Mouse (Mus musculus) thymus, postnatal 0 days (tissue): ENCODE results near the gene Higd2a. TPM values are rescaled to one million over a fixed set of nuclear protein-coding genes. Genes with fewer than 3 reads are reported as not detected.

Experiments
- DNase-seq: peaks from one replicate; pipeline ENCODE4 v3.0.0-alpha.2; 2015; ENCODE audit warnings: low spot score
- microRNA-seq: library from miRNA; unstranded; fragments of <30 nt; microRNA quantifications from one replicate; pipeline ENCODE4, GENCODE M21; 2016; ENCODE audit warnings: borderline number of aligned reads
- polyA plus RNA-seq: library from polyadenylated mRNA; unstranded; fragments of >200 nt; fragmentation: Nextera tagmentation; extraction: Ambion mirVana; gene quantifications from 2 replicates; pipeline ENCODE4 v1.2.1, GENCODE M21; 2015

Higd2a gene
- polyA plus RNA-seq, 1 experiment from 2014 or later, result 250 TPM

DNA sequence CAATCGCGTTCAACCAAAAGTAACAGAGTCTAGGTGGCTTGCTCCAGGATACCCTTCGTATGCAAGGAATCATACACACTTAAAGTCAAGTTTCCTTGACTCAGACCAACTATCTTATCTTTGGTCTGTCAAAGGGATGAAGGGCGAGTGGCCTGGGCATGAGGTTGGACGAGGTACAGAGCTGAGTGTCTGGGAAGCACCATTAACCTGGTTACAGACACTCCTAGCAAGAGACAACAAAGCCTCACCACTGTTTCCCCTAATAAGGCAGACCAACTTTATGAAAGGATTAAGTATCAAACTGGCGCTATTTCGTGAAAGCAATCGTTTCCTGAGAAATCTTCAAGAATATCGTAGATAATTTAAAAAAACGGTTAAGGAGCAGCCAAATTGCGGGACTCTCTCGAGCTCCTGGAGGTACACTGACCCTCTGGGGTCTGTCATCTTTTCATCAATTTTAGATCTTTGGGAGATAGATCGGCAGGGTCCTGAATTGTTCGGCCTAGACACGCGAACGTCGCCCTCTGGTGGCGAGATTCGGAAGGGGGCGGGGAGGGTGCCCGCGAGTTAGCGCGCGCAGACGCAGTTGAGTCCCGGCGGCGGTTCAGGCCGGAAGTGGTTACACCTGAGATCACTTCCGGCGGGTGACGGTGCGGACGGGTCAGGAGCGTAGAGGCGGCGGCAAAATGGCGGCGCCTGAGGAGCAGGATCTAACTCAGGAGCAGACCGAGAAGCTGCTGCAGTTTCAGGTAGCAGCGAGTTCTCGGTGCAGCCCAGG lies 31.3 kb downstream of the Higd2a start, which contains the start of gene Faf2:
Gene Faf2 (plus strand): TSS at position 630 of the 778 bp plus-strand sequence.
- peak; percentile 96 for DNase-seq

GRCm38 (mm10) chr13:54621960-54622521 lies 32.0 kb downstream of the Higd2a start:
- peak; percentile 31 for DNase-seq

- no peak for DNase-seq
These were observed 39.1 kb downstream of the Higd2a start for GRCm38 (mm10) chr13:54629128-54629527.

- DNase-seq, result no peak
These were observed 42.8 kb downstream of the Higd2a start for GRCm38 (mm10) chr13:54632731-54633277.

- DNase-seq, result no peak
These were observed 45.0 kb downstream of the Higd2a start for GRCm38 (mm10) chr13:54635011-54635410.

Small RNAs within 50 kb of the gene (microRNA-seq; reads per million reads assigned to microRNA genes)
- gene Gm24195, result not detected

Other genes starting within 250 kb of the Higd2a start
- gene Cplx2, start 218.9 kb upstream of the Higd2a start, polyA plus RNA-seq, result 0.49 and 0.50 TPM in 2 replicates
- gene Thoc3, start 121.4 kb upstream of the Higd2a start, polyA plus RNA-seq, result 90.2 and 91.4 TPM in 2 replicates
- gene Simc1, start 86.4 kb upstream of the Higd2a start, polyA plus RNA-seq, result 4.3 and 4.9 TPM in 2 replicates
- gene 4833439L19Rik, start 24.8 kb upstream of the Higd2a start, polyA plus RNA-seq, result 69.8 and 76.4 TPM in 2 replicates
- gene Arl10, start 15.2 kb upstream of the Higd2a start, polyA plus RNA-seq, result 7.0 and 8.3 TPM in 2 replicates
- 64.8 and 72.4 TPM in 2 replicates for gene Nop16, start 117 bp upstream of the Higd2a start, polyA plus RNA-seq
- gene Cltb, start 21.1 kb downstream of the Higd2a start, polyA plus RNA-seq, result 56.5 and 57.0 TPM in 2 replicates
- 52.6 and 52.8 TPM in 2 replicates for gene Faf2, start 31.6 kb downstream of the Higd2a start, polyA plus RNA-seq
- 73.0 and 83.5 TPM in 2 replicates for gene Rnf44, start 103.7 kb downstream of the Higd2a start, polyA plus RNA-seq
- 0.14 and 0.22 TPM in 2 replicates for gene Cdhr2, start 111.3 kb downstream of the Higd2a start, polyA plus RNA-seq
- 0.77 and 1.0 TPM in 2 replicates for gene Gprin1, start 159.7 kb downstream of the Higd2a start, polyA plus RNA-seq
- 0.31 TPM in 1 of 2 replicates, not detected in the other for gene Sncb, start 176.4 kb downstream of the Higd2a start, polyA plus RNA-seq
- not detected in 2 replicates for gene Eif4e1b, start 193.8 kb downstream of the Higd2a start, polyA plus RNA-seq
- 4.4 and 5.0 TPM in 2 replicates for gene Tspan17, start 199.2 kb downstream of the Higd2a start, polyA plus RNA-seq